Mouse (Mus musculus): ENCODE measurements around the gene Med21.
A peak's percentile ranks its signal among the peaks of the same experiment; 100 is the strongest.

Gene Med21

GRCm38 (mm10) chr6:146640068-146640965, 2.0 kb upstream of the Med21 start:
- DNase-seq (ENCODE audit: low spot score) = no peak

GRCm38 (mm10) chr6:146640991-146641390, 1.4 kb upstream of the Med21 start:
- no peak for DNase-seq (ENCODE audit: low spot score)

GRCm38 (mm10) chr6:146641621-146642210, 631 bp upstream of the Med21 start:
- no peak for DNase-seq (ENCODE audit: low spot score)

- DNase-seq (ENCODE audit: low spot score) = peak; percentile 60
Observed at GRCm38 (mm10) chr6:146643184-146643570, 830 bp downstream of the Med21 start.

- DNase-seq (ENCODE audit: low spot score) = no peak
Observed at GRCm38 (mm10) chr6:146650013-146650412, 7.7 kb downstream of the Med21 start.

- no peak for DNase-seq (ENCODE audit: low spot score)
Observed at GRCm38 (mm10) chr6:146651431-146651830, 9.1 kb downstream of the Med21 start.

GRCm38 (mm10) chr6:146653197-146653596, 10.8 kb downstream of the Med21 start:
- DNase-seq (ENCODE audit: low spot score) = no peak

GRCm38 (mm10) chr6:146660591-146660990, 18.2 kb downstream of the Med21 start:
- no peak for DNase-seq (ENCODE audit: low spot score)

GRCm38 (mm10) chr6:146661655-146662054, 19.3 kb downstream of the Med21 start:
- no peak for DNase-seq (ENCODE audit: low spot score)

- DNase-seq (ENCODE audit: low spot score) = peak; percentile 7
Observed at GRCm38 (mm10) chr6:146662679-146663078, 20.3 kb downstream of the Med21 start.

GRCm38 (mm10) chr6:146664116-146664515, 21.8 kb downstream of the Med21 start:
- no peak for DNase-seq (ENCODE audit: low spot score)

- DNase-seq (ENCODE audit: low spot score) = no peak
Observed at GRCm38 (mm10) chr6:146664917-146665316, 22.6 kb downstream of the Med21 start.

- DNase-seq (ENCODE audit: low spot score) = no peak
Observed at GRCm38 (mm10) chr6:146665408-146665807, 23.1 kb downstream of the Med21 start.

- DNase-seq (ENCODE audit: low spot score) = no peak
Observed at GRCm38 (mm10) chr6:146666811-146667210, 24.5 kb downstream of the Med21 start.

GRCm38 (mm10) chr6:146668606-146669005, 26.3 kb downstream of the Med21 start:
- DNase-seq (ENCODE audit: low spot score) = no peak

- no peak for DNase-seq (ENCODE audit: low spot score)
Observed at GRCm38 (mm10) chr6:146670956-146671855, 28.9 kb downstream of the Med21 start.

GRCm38 (mm10) chr6:146672106-146672505, 29.8 kb downstream of the Med21 start:
- DNase-seq (ENCODE audit: low spot score) = no peak

GRCm38 (mm10) chr6:146673696-146674095, 31.3 kb downstream of the Med21 start:
- DNase-seq (ENCODE audit: low spot score) = no peak

GRCm38 (mm10) chr6:146674420-146674819, 32.1 kb downstream of the Med21 start:
- no peak for DNase-seq (ENCODE audit: low spot score)

- no peak for DNase-seq (ENCODE audit: low spot score)
Observed at GRCm38 (mm10) chr6:146674881-146675536, 32.7 kb downstream of the Med21 start.

- DNase-seq (ENCODE audit: low spot score) = no peak
Observed at GRCm38 (mm10) chr6:146676904-146677303, 34.6 kb downstream of the Med21 start.

All from yolk sac, embryonic 10.5 days (tissue).